13 mouse cellular contexts compared by ENCODE assay signal in the genomic region with DNA sequence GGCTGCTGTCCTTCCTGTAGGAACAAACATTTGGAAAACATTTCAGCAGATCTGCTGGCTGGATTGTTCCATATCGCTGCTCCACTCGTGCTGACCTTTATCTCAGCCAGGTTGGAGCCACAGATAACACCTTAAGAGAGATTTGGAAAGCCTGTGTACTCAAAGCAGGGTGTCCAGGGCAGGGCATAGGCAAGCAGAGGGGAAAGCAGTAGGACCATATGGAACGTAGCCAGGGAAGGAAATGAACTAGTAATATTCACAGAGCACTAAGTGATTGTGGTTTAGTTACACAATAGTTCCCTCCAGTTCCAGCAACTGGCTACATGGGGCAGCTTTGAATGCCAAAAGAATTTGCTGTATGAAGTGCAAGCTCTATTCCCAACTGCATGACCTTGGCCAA. TPM values are rescaled to one million over a fixed set of nuclear protein-coding genes. Genes with fewer than 3 reads are reported as not detected.
DNase-seq lines count a peak whose midpoint lies in the region; ATAC-seq and TF ChIP-seq lines count a peak whose summit lies in the region.
"Had no signal": no experiment of that assay in that cellular context is flagged by ENCODE, and none has a peak within 500 bp of the region (broad histone marks: within the 10 kb centered on the region; RNA-seq: fewer than 3 reads in every experiment).

No protein-coding gene starts in this region.

- no peak for TF ChIP-seq CTCF in forebrain, postnatal 0 days (IDR thresholded peaks at IDR 0.05; ENCODE audit: low read depth)

- H3K4me2 ChIP-seq in forebrain, postnatal 0 days (ENCODE audit: low read depth) = no peak overlapping the region
- no peak overlapping the region for H3K4me2 ChIP-seq in midbrain, embryonic 11.5 days

- 82% methylated on average over 3 of the region's 3 CpGs for WGBS in forebrain, postnatal 0 days
- 87% methylated on average over 3 of the region's 3 CpGs for WGBS in midbrain, embryonic 11.5 days

- no peaks in the 10 kb centered on the region for H3K9me3 ChIP-seq in forebrain, postnatal 0 days (ENCODE audit: low read length)
- no peaks in the 10 kb centered on the region for H3K9me3 ChIP-seq in midbrain, embryonic 11.5 days (ENCODE audit: control insufficient read depth, low read length)
- H3K9me3 ChIP-seq: G1E had no signal

- no peak for ATAC-seq in forebrain, postnatal 0 days
- ATAC-seq in midbrain, embryonic 11.5 days (ENCODE audit: low FRiP score) = no peak

- no peak overlapping the region for H3K27ac ChIP-seq in forebrain, postnatal 0 days (ENCODE audit: low read depth, low read length)
- H3K27ac ChIP-seq in midbrain, embryonic 11.5 days (ENCODE audit: low read depth, low read length) = no peak overlapping the region
- H3K27ac ChIP-seq: gastrocnemius, adult 2 months had no signal

- no peak overlapping the region for H3K9ac ChIP-seq in forebrain, postnatal 0 days
- H3K9ac ChIP-seq in midbrain, embryonic 11.5 days (ENCODE audit: low read length) = no peak overlapping the region

- H3K4me3 ChIP-seq in forebrain, postnatal 0 days (ENCODE audit: low read depth, low read length) = no peak overlapping the region
- no peak overlapping the region for H3K4me3 ChIP-seq in midbrain, embryonic 11.5 days (ENCODE audit: low read depth, low read length)
- H3K4me3 ChIP-seq: erythroblast, embryonic 14.5 days; gastrocnemius, adult 2 months had no signal

- no peaks in the 10 kb centered on the region for H3K27me3 ChIP-seq in forebrain, postnatal 0 days (ENCODE audit: insufficient read depth, low read length)
- no peaks in the 10 kb centered on the region for H3K27me3 ChIP-seq in midbrain, embryonic 11.5 days (ENCODE audit: control insufficient read depth, insufficient read depth, low read length)

- no peaks in the 10 kb centered on the region for H3K4me1 ChIP-seq in forebrain, postnatal 0 days (ENCODE audit: insufficient read depth)
- H3K4me1 ChIP-seq in midbrain, embryonic 11.5 days (ENCODE audit: control insufficient read depth, insufficient read depth, low read length) = no peaks in the 10 kb centered on the region

- no peaks in the 10 kb centered on the region for H3K36me3 ChIP-seq in forebrain, postnatal 0 days (ENCODE audit: insufficient read depth)
- no peaks in the 10 kb centered on the region for H3K36me3 ChIP-seq in midbrain, embryonic 11.5 days (ENCODE audit: control insufficient read depth, insufficient read depth, low read length)
- H3K36me3 ChIP-seq: G1E had no signal

- DNase-seq in 416B (ENCODE audit: low read depth) = peak; percentile 86
- peak; percentile 66 for DNase-seq in Muller cell, postnatal 12 days (ENCODE audit: inconsistent ontology term)
- peak; percentile 35 to 53 for DNase-seq in cerebellum, postnatal 14 days
- peak; percentile 24 for DNase-seq in lung, postnatal 14 days
- no peak for DNase-seq in forebrain, postnatal 0 days
- no peak for DNase-seq in midbrain, embryonic 11.5 days (ENCODE audit: low spot score, missing footprints)
- no peak for DNase-seq in thymus, postnatal 36 days
- DNase-seq: adrenal gland, adult 8-10 months; gastrocnemius, adult 2 months; kidney, postnatal 14 days; spleen, adult 18-20 months had no signal

RNA-seq across cellular contexts. Expression of a gene that starts 19.3 kb away (rescaled TPM):
- total RNA-seq in forebrain, postnatal 0 days (2014; rRNA removed) = 68.9 and 78.2 TPM in 2 replicates
- polyA plus RNA-seq in forebrain, postnatal 0 days (2015; fragmentation: Nextera tagmentation; extraction: Ambion mirVana) = 27.3 and 41.6 TPM in 2 replicates
- 24.4 and 25.5 TPM in 2 replicates for polyA plus RNA-seq in midbrain, embryonic 11.5 days (2014; fragmentation: Nextera tagmentation; extraction: Ambion mirVana)

RNA-seq across cellular contexts. Expression of a gene that starts 37.5 kb away (rescaled TPM):
- total RNA-seq in forebrain, postnatal 0 days (2014; rRNA removed) = 16.3 and 23.4 TPM in 2 replicates
- polyA plus RNA-seq in forebrain, postnatal 0 days (2015; fragmentation: Nextera tagmentation; extraction: Ambion mirVana) = 6.7 and 8.1 TPM in 2 replicates
- polyA plus RNA-seq in midbrain, embryonic 11.5 days (2014; fragmentation: Nextera tagmentation; extraction: Ambion mirVana) = 3.0 and 3.6 TPM in 2 replicates

Comparison
In these comparisons a context has a peak if more than half of its experiments do, and no peak if none do; other contexts are left out.
1. DNase-seq: peak in 416B (single experiment), Muller cell, postnatal 12 days (single experiment), cerebellum, postnatal 14 days (2 of 2) and lung, postnatal 14 days (single experiment); none in forebrain, postnatal 0 days (single experiment), midbrain, embryonic 11.5 days (single experiment) and thymus, postnatal 36 days (0 of 2).